Mouse (Mus musculus) bone marrow macrophage, adult 2 months (primary cell): ENCODE measurements around the gene Ncs1.

Experiments
- CTCF ChIP-seq: IDR thresholded peaks from 2 replicates; pipeline ENCODE4 v1.5.1; 2012; ENCODE audit warnings: low read depth, mild to moderate bottlenecking, low read length, moderate library complexity
- POLR2A ChIP-seq: IDR thresholded peaks from 2 replicates; pipeline ENCODE4 v1.6.1; 2012; ENCODE audit warnings: mild to moderate bottlenecking, low read depth, low read length, borderline replicate concordance

DNA sequence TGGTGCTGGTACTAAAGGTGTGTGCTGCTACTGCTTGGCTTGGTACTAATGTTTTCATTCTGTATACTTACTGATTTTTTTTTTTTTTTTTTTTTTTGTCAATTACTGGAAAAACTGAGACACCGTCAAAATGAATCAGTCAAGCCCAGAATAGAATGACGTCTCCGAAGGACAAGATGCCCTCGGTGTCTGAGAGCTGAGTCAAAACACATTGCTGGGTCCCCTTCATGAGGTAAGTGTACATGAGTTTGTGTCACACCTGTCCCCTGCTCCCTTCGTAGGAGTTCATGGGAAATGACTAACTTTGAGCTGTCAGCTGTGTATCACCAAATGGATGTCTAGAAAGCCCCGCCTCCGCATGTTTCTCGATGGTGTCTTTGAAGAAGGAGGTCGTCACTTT is 57.6 kb downstream of the Ncs1 start:
- TF ChIP-seq CTCF (no peak), POLR2A (no peak)
